Mouse (Mus musculus) heart, postnatal 0 days (tissue): ENCODE results near the gene Zswim3.

Experiments
- CTCF ChIP-seq: IDR thresholded peaks from 2 replicates; pipeline ENCODE4 v1.5.1; 2016; ENCODE audit warnings: antibody characterized with exemption, control low read depth, low read depth
- EP300 ChIP-seq: IDR thresholded peaks from 2 replicates; pipeline ENCODE4 v1.6.1; 2016; ENCODE audit warnings: antibody characterized with exemption, low read depth

GRCm38 (mm10) chr2:164823181-164823585, 18.3 kb downstream of the Zswim3 start:
- TF ChIP-seq EP300 (no peak), CTCF (no peak; the same call in 1 of the 2 replicates)
